Mouse (Mus musculus) hindbrain, embryonic 15.5 days (tissue): Measurements from ENCODE around the gene Tnfaip2. TPM values are rescaled to one million over a fixed set of nuclear protein-coding genes. Genes with fewer than 3 reads are reported as not detected.

Experiments
- ATAC-seq: fragments of 200-750 bp; cut with Nextera tagmentation; 2 replicates; pipeline ENCODE4 v1.8.0; 2017; ENCODE audit warnings: low read depth, moderate number of reproducible peaks, moderate TSS enrichment; ENCODE audit not compliant: low FRiP score
- H3K27ac ChIP-seq: fragments of 300-500 bp; sonication (generic); replicated peaks from 2 replicates; pipeline ENCODE4 v1.5.1; 2015; ENCODE audit warnings: mild to moderate bottlenecking, inconsistent platforms
- H3K27me3 ChIP-seq: fragments of 300-500 bp; sonication (generic); 2 replicates; pipeline ENCODE4 v1.6.1; 2015; ENCODE audit warnings: control low read depth, inconsistent platforms
- H3K36me3 ChIP-seq: fragments of 300-500 bp; sonication (generic); 2 replicates; pipeline ENCODE4 v1.6.1; 2015; ENCODE audit warnings: control low read depth, inconsistent platforms
- H3K4me1 ChIP-seq: fragments of 300-500 bp; sonication (generic); replicated peaks from 2 replicates; pipeline ENCODE4 v1.6.1; 2015; ENCODE audit warnings: control low read depth, inconsistent platforms
- H3K4me2 ChIP-seq: fragments of 300-500 bp; sonication (generic); 2 replicates; pipeline ENCODE4 v1.6.1; 2015; ENCODE audit warnings: moderate library complexity, mild to moderate bottlenecking, inconsistent platforms
- H3K4me3 ChIP-seq: fragments of 300-500 bp; sonication (generic); 2 replicates; pipeline ENCODE4 v1.5.1; 2015; ENCODE audit warnings: mild to moderate bottlenecking, inconsistent platforms
- H3K9ac ChIP-seq: fragments of 300-500 bp; sonication (generic); 2 replicates; pipeline ENCODE4 v1.6.1; 2015; ENCODE audit warnings: inconsistent platforms
- H3K9me3 ChIP-seq: fragments of 300-500 bp; sonication (generic); 2 replicates; pipeline ENCODE4 v1.6.1; 2016; ENCODE audit warnings: control low read depth, inconsistent platforms
- WGBS: fragments of 180-500 bp; shearing (Covaris S2); methylation state at CpG from one replicate; pipeline ENCODE4 v1.1.7; 2015; 5-methylcytosine and 5-hydroxymethylcytosine counted together
- polyA plus RNA-seq: library from polyadenylated mRNA; unstranded; fragments of >200 nt; fragmentation: Nextera tagmentation; extraction: Ambion mirVana; gene quantifications from 2 replicates; pipeline ENCODE4 v1.2.1, GENCODE M21; 2015

Tnfaip2 gene
- polyA plus RNA-seq, 1 experiment from 2014 or later: 1.6 TPM

DNA sequence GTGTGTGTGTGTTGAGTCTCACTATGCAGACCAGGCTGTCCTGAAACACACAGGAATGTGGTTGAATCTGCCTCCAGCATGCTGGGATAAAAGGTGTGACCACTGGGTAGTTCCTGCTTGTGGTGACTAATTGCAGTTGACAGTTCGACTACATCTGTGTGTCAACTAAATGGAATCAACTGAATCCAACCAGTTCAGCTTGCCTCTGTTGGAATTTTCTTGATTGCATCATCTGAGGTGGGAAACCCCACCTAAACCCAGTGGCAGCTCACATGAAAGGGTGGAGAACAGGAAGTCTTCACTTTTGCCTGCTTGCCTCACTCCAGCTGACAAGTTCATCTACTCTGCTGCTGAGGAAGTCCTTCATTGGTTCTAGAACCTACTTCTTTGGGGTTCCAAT, 28.9 kb downstream of the Tnfaip2 start:
- H3K27ac ChIP-seq: no peak overlapping the region
- H3K27me3 ChIP-seq: no peaks in the 10 kb centered on the region
- H3K9ac ChIP-seq: no peak overlapping the region
- H3K4me2 ChIP-seq: no peak overlapping the region
- no peak for ATAC-seq
- H3K4me1 ChIP-seq: 0 out of 2 replicates have a peak, but pooled peaks cover 5% of the 10 kb centered on the region
- no peaks in the 10 kb centered on the region for H3K36me3 ChIP-seq
- WGBS: 72% methylated on average over 1 of the region's 1 CpGs
- no peak overlapping the region for H3K4me3 ChIP-seq
- no peaks in the 10 kb centered on the region for H3K9me3 ChIP-seq

DNA sequence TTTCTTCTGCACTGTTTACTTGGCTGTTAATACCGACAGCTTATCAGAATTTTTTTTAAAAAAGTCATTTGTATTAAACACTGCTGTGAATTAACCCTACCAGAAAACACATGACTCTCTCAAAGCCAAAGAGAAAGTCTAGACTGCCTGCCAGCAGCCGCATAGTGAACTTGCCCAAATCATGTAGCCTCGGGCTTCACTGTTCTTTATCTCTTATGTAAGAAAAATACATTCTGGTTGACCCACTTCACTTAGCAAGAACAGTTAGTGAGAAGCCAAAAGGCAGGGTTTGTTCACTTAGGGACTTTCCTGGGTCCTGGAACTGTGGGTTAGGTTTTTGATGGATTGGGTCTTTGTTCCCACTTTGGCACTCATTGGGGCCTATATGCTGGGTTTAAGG, 29.5 kb downstream of the Tnfaip2 start:
- no peak for ATAC-seq
- Histone ChIP-seq H3K4me1 (0 out of 2 replicates have a peak, but pooled peaks cover 5% of the 10 kb centered on the region), H3K27ac (no peak overlapping the region), H3K9me3 (no peaks in the 10 kb centered on the region), H3K36me3 (no peaks in the 10 kb centered on the region), H3K9ac (no peak overlapping the region), H3K27me3 (no peaks in the 10 kb centered on the region), H3K4me3 (no peak overlapping the region), H3K4me2 (no peak overlapping the region)
- WGBS: 88% methylated on average over 3 of the region's 3 CpGs

DNA sequence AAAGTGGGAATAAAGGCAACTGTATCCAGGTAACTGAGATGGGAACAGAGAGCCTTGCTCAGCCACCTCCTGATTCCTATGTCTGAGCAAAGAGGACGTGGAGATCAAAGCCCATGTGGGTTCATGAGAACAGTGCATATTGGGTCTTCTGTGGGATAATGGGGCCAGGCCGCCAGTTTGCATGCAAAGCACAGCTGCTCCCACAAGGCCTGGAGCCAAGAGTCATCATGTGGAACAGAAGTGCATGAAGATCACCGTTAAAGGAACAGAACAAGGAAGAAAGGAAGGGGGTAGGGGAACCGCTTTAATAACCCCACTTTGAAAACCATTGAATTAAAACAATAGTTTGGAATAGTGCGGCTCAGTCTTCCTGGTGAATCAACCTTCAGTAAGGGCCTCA, 30.6 kb downstream of the Tnfaip2 start:
- no peak overlapping the region for H3K4me2 ChIP-seq
- 39% methylated on average over 5 of the region's 5 CpGs for WGBS
- no peak overlapping the region for H3K27ac ChIP-seq
- H3K36me3 ChIP-seq: no peaks in the 10 kb centered on the region
- no peak overlapping the region for H3K9ac ChIP-seq
- no peaks in the 10 kb centered on the region for H3K27me3 ChIP-seq
- no peak for ATAC-seq
- 0 out of 2 replicates have a peak, but pooled peaks cover 5% of the 10 kb centered on the region for H3K4me1 ChIP-seq
- H3K9me3 ChIP-seq: no peaks in the 10 kb centered on the region
- no peak overlapping the region for H3K4me3 ChIP-seq

DNA sequence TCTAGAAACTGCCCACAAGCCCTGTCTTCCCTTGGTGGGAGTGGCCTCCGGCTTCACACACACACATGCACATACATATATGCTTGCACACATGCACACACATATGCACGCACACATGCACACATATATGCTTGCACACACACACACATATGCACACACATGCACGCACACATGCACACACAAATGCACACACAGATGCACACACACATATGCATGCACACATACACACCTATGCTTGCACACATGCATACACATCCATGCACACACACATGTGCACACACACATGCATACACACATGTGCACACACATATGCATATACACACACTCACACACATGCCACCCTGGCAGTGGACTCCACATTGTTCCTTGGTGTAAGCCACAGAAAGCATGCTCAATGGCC, 32.1 kb downstream of the Tnfaip2 start:
- Histone ChIP-seq H3K36me3 (no peaks in the 10 kb centered on the region), H3K4me3 (no peak overlapping the region), H3K27ac (no peak overlapping the region), H3K4me1 (0 out of 2 replicates have a peak, but pooled peaks cover 5% of the 10 kb centered on the region), H3K4me2 (no peak overlapping the region), H3K9me3 (no peaks in the 10 kb centered on the region), H3K27me3 (no peaks in the 10 kb centered on the region), H3K9ac (no peak overlapping the region)
- 94% methylated on average over 3 of the region's 3 CpGs for WGBS
- ATAC-seq: no peak

DNA sequence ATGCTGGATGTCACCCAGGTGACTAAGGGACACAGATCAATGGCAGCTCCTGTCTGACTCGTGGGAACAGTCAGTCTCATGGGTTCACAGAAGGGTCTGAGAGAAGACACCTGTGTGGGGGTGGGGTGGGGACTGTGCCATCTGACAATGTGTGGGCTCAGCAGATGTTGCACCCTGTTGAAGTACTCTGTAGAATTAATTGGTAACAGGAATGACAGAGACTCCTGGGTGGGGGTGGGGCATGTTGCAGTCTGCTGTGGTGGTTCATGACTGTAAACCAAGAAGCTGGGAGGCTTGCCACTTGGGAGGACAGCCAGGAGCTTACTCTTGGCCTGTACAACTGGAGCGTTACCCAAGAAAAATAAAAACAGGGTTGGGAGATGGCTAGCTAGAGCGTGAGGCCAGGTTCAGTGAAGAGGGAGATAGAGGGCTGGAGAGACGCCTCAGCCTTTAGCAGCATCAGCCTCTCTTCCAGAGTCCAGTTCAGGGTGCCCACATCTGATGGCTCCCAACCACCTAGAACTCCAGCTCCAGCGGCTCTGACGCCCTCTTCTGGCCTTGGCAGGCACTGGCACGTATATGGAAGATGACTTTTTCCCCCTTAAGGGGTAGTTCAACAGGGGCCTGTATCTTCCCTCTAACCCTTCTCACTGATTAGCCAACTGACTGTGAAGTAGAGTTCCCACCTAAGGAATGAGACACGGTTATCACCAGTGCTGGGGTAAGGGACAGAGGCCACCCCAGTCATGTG, 32.8 kb downstream of the Tnfaip2 start:
- Histone ChIP-seq H3K9ac (no peak overlapping the region), H3K36me3 (no peaks in the 10 kb centered on the region), H3K27ac (no peak overlapping the region), H3K4me3 (no peak overlapping the region), H3K4me2 (no peak overlapping the region), H3K9me3 (no peaks in the 10 kb centered on the region), H3K27me3 (no peaks in the 10 kb centered on the region), H3K4me1 (0 out of 2 replicates have a peak, but pooled peaks cover 5% of the 10 kb centered on the region)
- 58% methylated on average over 8 of the region's 8 CpGs for WGBS
- ATAC-seq: peak; percentile 63; the same call in 1 of the 2 replicates

DNA sequence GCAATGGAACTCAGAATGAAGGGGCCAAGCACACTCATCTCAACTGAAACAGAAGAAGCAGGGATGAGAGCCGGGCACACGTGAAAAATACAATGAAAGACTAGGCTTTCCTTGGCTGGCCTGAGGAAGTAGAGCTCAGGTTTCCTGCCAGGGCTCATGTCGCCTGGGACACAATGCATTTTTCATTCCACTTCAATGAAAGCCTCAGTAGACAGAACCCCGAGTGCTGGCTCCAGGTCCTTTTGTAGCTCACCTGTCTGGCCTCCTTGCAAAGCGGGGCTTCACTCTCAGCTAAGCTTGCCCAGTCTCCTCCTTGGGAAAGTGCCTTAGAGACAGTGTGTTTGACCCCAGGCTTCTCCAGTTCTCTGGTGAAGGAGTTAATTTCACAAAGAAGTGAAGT, 36.7 kb downstream of the Tnfaip2 start:
- WGBS: 68% methylated on average over 5 of the region's 5 CpGs
- Histone ChIP-seq H3K4me1 (peaks cover 5% of the 10 kb centered on the region; the same call in 1 of the 2 replicates), H3K9me3 (no peaks in the 10 kb centered on the region), H3K36me3 (no peaks in the 10 kb centered on the region), H3K27me3 (peaks cover 10% of the 10 kb centered on the region; the same call in 1 of the 2 replicates), H3K4me2 (no peak overlapping the region), H3K4me3 (no peak overlapping the region), H3K9ac (no peak overlapping the region), H3K27ac (no peak overlapping the region)
- ATAC-seq: no peak

DNA sequence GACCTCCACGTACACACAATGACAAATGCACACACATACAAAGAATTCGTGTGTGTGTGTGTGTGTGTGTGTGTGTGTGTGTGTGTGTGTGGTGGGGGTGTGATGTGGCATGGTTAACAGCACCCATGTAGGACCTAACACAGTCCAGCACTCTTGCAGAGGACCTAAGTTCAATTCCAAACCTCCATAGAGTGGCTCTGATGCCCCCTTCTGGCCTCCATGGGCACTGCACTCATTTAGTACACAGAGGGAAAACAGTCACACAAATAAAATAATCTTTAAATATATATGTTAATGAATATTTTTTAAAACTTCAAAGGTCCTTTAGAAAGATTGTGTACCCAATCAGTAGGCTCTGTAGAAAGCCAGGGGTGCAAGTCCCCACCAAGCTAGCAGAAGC, 37.6 kb downstream of the Tnfaip2 start:
- H3K4me3 ChIP-seq: no peak overlapping the region
- H3K9ac ChIP-seq: no peak overlapping the region
- no peak overlapping the region for H3K4me2 ChIP-seq
- no peaks in the 10 kb centered on the region for H3K9me3 ChIP-seq
- peaks cover 20% of the 10 kb centered on the region for H3K27me3 ChIP-seq
- no peak for ATAC-seq
- no peak overlapping the region for H3K27ac ChIP-seq
- no peaks in the 10 kb centered on the region for H3K36me3 ChIP-seq
- peaks cover 6% of the 10 kb centered on the region for H3K4me1 ChIP-seq
- WGBS: 62% methylated on average over 2 of the region's 2 CpGs

DNA sequence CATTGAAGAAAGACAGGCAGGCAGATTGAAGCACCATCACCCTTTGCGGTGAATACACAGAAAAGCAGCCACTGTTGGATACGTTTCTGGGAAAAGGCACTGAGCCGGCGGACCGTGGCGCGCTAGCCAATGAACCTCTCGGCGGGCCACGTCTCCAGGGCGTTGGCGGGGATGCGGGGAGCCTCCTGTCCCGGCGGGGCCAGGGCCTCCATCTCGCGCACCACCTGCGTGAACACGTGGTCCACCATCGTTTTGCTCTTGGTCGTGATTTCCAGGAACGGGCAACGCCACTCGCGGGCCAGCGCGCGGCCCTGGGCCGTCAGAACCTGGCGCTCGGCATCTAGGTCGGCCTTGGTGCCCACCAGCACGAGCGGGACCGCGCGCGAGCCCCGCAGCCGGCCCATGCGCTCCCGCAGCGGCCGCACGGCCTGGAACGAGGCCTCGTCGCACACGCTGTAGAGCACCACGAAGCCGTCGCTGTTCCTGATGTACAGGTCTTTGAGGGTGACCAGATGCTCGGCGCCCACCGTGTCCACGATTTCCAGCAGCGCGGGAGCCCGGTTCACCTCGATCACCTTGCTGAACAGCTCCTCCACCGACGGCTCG, 42.9 kb downstream of the Tnfaip2 start:
- Histone ChIP-seq H3K9ac (0 out of 2 replicates have a peak overlapping the region, but pooled peaks have one; percentile 13), H3K4me2 (peak overlapping the region; percentile 62), H3K9me3 (no peaks in the 10 kb centered on the region), H3K27me3 (peaks cover 52% of the 10 kb centered on the region), H3K4me3 (peak overlapping the region; percentile 38), H3K27ac (no peak overlapping the region), H3K36me3 (no peaks in the 10 kb centered on the region), H3K4me1 (peaks cover 23% of the 10 kb centered on the region)
- ATAC-seq: peak; percentile 56; the same call in 1 of the 2 replicates
- WGBS: under 1% methylated on average over 63 of the region's 63 CpGs

DNA sequence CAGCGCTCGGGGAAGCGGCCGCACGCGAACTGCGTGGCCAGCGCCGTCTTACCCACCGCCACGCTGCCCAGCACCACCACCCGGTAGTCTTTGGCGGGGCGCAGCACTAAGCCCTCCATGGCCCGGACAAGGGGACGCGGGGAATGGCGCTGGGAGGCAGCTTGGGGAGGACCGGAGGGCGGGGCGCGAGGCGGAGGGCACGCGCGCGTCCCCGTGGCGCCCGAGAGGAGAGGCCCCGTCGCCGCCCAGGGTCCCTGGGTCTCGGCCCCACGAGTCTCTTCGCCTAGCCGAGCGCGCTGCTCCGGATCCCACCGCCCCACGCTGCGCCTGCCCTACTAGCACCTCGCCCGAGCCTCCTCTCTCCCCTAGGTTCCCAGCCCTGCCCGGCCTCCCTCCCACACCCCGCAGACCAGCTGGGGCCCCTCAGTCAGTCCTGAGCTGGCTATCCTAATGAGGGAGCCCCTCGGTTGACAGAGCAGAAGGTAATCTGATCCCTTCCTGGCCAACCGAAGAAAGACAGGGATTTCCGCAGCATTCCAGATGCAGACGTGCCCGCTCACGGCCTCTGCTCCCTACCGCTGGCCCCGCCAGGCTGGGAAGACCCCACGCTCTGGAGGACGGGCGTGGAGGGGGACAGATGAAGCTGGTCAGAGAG, 43.5 kb downstream of the Tnfaip2 start, which contains the start of gene Gm266:
Gene Gm266 (minus strand): TSS at position 172 of the 655 bp plus-strand sequence.
- Histone ChIP-seq H3K36me3 (no peaks in the 10 kb centered on the region), H3K9me3 (no peaks in the 10 kb centered on the region), H3K4me1 (peaks cover 22% of the 10 kb centered on the region), H3K4me2 (peak within 1 kb of the TSS; percentile 62), H3K4me3 (peak within 1 kb of the TSS; percentile 38), H3K9ac (0 out of 2 replicates have a peak within 1 kb of the TSS, but pooled peaks have one; percentile 13), H3K27me3 (peaks cover 52% of the 10 kb centered on the region), H3K27ac (no peak within 1 kb of the TSS)
- peak; percentile 34; the same call in 1 of the 2 replicates for ATAC-seq
- under 1% methylated on average over 38 of the region's 58 CpGs for WGBS

DNA sequence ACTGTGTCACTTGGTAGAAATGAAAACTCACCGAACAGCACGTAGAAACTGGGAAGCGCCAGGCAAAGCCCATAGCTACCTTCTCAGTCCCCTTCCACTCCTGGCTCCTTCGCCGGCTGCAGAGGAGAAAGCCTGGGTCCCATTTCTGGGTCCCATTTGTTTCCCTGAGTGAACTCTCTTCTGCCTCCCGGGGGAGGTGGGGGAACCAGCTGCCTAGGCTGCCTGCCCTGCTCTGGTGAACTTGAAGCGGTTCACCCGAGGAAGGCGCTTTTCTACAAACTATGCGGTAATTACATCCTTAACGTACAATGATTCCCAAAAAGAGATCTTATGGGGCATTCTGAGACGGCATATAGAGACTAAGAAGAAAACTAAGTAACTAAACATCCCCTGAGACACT, 44.2 kb downstream of the Tnfaip2 start:
- Histone ChIP-seq H3K9me3 (no peaks in the 10 kb centered on the region), H3K36me3 (no peaks in the 10 kb centered on the region), H3K27ac (no peak overlapping the region), H3K4me3 (peak overlapping the region; percentile 38; the same call in 1 of the 2 replicates), H3K9ac (no peak overlapping the region), H3K4me1 (peaks cover 18% of the 10 kb centered on the region), H3K4me2 (peak overlapping the region; percentile 62), H3K27me3 (peaks cover 52% of the 10 kb centered on the region)
- no peak for ATAC-seq
- WGBS: 6% methylated on average over 12 of the region's 12 CpGs

DNA sequence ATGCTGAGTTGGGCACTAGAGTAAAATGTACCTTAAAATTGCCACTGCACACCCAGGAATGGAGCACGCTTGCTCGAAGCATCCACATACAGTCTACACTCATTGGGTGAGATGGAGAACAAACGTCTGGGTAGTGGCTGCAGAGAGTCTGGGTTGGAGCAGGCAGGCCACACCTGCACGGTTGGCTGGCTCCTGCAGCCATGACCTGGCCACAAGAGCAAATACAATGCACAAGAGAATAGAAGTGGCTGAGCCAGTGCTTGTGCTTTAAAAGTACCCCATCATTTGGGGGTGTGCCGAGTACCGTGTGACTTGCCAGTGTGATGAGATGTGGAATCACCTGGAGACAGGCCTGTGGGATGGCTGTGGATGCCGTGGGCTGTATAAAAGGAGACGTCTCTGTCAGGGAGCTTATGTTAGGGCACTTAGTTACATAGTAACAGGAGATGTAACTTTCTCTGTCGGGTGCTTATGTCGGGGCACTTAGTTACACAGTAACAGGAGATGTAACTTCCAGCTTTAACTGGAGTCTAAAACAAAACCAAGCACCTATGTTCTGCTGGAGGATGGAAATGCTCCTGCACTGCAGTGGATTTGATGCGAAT, 47.1 kb downstream of the Tnfaip2 start:
- Histone ChIP-seq H3K27me3 (peaks cover 38% of the 10 kb centered on the region), H3K9me3 (no peaks in the 10 kb centered on the region), H3K4me2 (no peak overlapping the region), H3K4me3 (no peak overlapping the region), H3K9ac (no peak overlapping the region), H3K27ac (no peak overlapping the region), H3K36me3 (no peaks in the 10 kb centered on the region), H3K4me1 (peaks cover 18% of the 10 kb centered on the region)
- no peak for ATAC-seq
- WGBS: 68% methylated on average over 11 of the region's 11 CpGs
